Mouse (Mus musculus) layer of hippocampus, adult 8-10 months (tissue): ENCODE results near the gene Mafg. TPM values are rescaled to one million over a fixed set of nuclear protein-coding genes. Genes with fewer than 3 reads are reported as not detected.

Experiments used
- microRNA-seq, 2 experiments: library from miRNA; unstranded; fragments of <30 nt; microRNA quantifications; one replicate each; pipeline ENCODE4 v1.2.0; 2022
- total RNA-seq, 4 experiments: library from RNA; stranded (reverse); gene quantifications; 2 replicates each; pipeline ENCODE4 v1.2.4; 2022

Mafg gene
- total RNA-seq, 4 experiments from 2014 or later: 70.7 to 89.1 (median 77.4) TPM

Small RNA genes within 50 kb of the gene (microRNA-seq; reads per million reads assigned to microRNA genes)
- gene Mir6936: 0.32 to 2.0 reads per million in 2 experiments

Other genes starting within 250 kb of the Mafg start
- 10 to 100 TPM; 62.8 to 68.5 (median 66.1) TPM for gene Nploc4, start 195.9 kb downstream of the Mafg start, total RNA-seq
- 1 to 10 TPM in 1 of 4 experiments, not detected in 3; 2.4 TPM for gene Tspan10, start 191.0 kb downstream of the Mafg start, total RNA-seq
- under 1 TPM in 3 of 4 experiments, not detected in 1; 0.38 to 0.91 (median 0.50) TPM for gene Pde6g, start 180.1 kb downstream of the Mafg start, total RNA-seq
- gene Oxld1, start 175.5 kb downstream of the Mafg start, total RNA-seq: 10 to 100 TPM; 15.7 to 19.0 (median 17.2) TPM
- gene Ccdc137, start 175.5 kb downstream of the Mafg start, total RNA-seq: 10 to 100 TPM; 24.7 to 37.0 (median 27.4) TPM
- 10 to 100 TPM; 46.9 to 50.6 (median 50.3) TPM for gene Arl16, start 166.0 kb downstream of the Mafg start, total RNA-seq
- 10 to 100 TPM; 63.7 to 66.0 (median 64.4) TPM for gene Mrpl12, start 149.0 kb downstream of the Mafg start, total RNA-seq
- gene Slc25a10, start 141.8 kb downstream of the Mafg start, total RNA-seq: 10 to 100 TPM; 22.9 to 28.6 (median 25.0) TPM
- gene Gcgr, start 102.9 kb downstream of the Mafg start, total RNA-seq: under 1 TPM in 1 of 4 experiments, not detected in 3; 0.25 TPM
- 10 to 100 TPM; 61.1 to 68.7 (median 63.3) TPM for gene Mcrip1, start 83.9 kb downstream of the Mafg start, total RNA-seq
- gene Ppp1r27, start 82.5 kb downstream of the Mafg start, total RNA-seq: not detected
- gene P4hb, start 60.3 kb downstream of the Mafg start, total RNA-seq: 100 to 1,000 TPM; 119 to 147 (median 134) TPM
- 100 to 1,000 TPM; 268 to 314 (median 278) TPM for gene Arhgdia, start 52.0 kb downstream of the Mafg start, total RNA-seq
- gene Alyref, start 35.2 kb downstream of the Mafg start, total RNA-seq: 10 to 100 TPM; 38.1 to 61.8 (median 52.9) TPM
- gene Anapc11, start 35.2 kb downstream of the Mafg start, total RNA-seq: 10 to 100 TPM; 91.1 to 99.6 (median 93.6) TPM
- 1 to 10 TPM in 3 of 4 experiments, not detected in 1; 1.3 to 2.7 (median 1.5) TPM for gene Npb, start 25.1 kb downstream of the Mafg start, total RNA-seq
- 100 to 1,000 TPM; 142 to 164 (median 149) TPM for gene Pcyt2, start 15.7 kb downstream of the Mafg start, total RNA-seq
- 10 to 100 TPM; 43.5 to 49.9 (median 45.4) TPM for gene Sirt7, start 8.4 kb downstream of the Mafg start, total RNA-seq
- gene Pycr1, start 10.2 kb upstream of the Mafg start, total RNA-seq: 1 to 10 TPM; 1.1 to 1.6 (median 1.3) TPM
- gene Myadml2, start 14.6 kb upstream of the Mafg start, total RNA-seq: 1 to 10 TPM; 3.6 to 8.2 (median 6.0) TPM
- 1 to 10 TPM; 1.5 to 5.4 (median 5.2) TPM for gene Notum, start 27.6 kb upstream of the Mafg start, total RNA-seq
- gene Aspscr1, start 39.4 kb upstream of the Mafg start, total RNA-seq: 10 to 100 TPM; 53.0 to 61.0 (median 55.6) TPM
- 10 to 100 TPM; 12.9 to 22.1 (median 17.2) TPM for gene Cenpx, start 80.1 kb upstream of the Mafg start, total RNA-seq
- 10 to 100 TPM; 51.1 to 67.4 (median 65.7) TPM for gene Lrrc45, start 80.3 kb upstream of the Mafg start, total RNA-seq
- gene Rac3, start 87.9 kb upstream of the Mafg start, total RNA-seq: 10 to 100 TPM; 33.5 to 43.1 (median 37.5) TPM
- 10 to 100 TPM in 3 of 4 experiments, 1 to 10 TPM in 1; 8.7 to 21.6 (median 14.5) TPM for gene Dcxr, start 93.7 kb upstream of the Mafg start, total RNA-seq
- 1 to 10 TPM; 1.6 to 3.7 (median 2.5) TPM for gene Cbr2, start 98.5 kb upstream of the Mafg start, total RNA-seq
- gene Hmga1b, start 129.2 kb upstream of the Mafg start, total RNA-seq: 10 to 100 TPM; 16.7 to 32.0 (median 24.2) TPM
- gene Rfng, start 150.6 kb upstream of the Mafg start, total RNA-seq: 10 to 100 TPM; 55.7 to 63.5 (median 61.8) TPM
- gene Gps1, start 150.7 kb upstream of the Mafg start, total RNA-seq: 100 to 1,000 TPM; 141 to 151 (median 144) TPM
- gene Dus1l, start 162.8 kb upstream of the Mafg start, total RNA-seq: 10 to 100 TPM; 48.3 to 53.3 (median 49.9) TPM
- gene Fasn, start 190.9 kb upstream of the Mafg start, total RNA-seq: 100 to 1,000 TPM; 187 to 227 (median 208) TPM